Mouse (Mus musculus): ENCODE data around the gene Stk32b. TPM values are rescaled to one million over a fixed set of nuclear protein-coding genes. Genes with fewer than 3 reads are reported as not detected.

The Stk32b gene
- polyA plus RNA-seq, 1 experiment: 1.8 TPM

- no peak for TF ChIP-seq CTCF (IDR thresholded peaks at IDR 0.05; ENCODE audit: borderline replicate concordance, insufficient read depth, low read depth, low read length)
- no peak for TF ChIP-seq POLR2A (IDR thresholded peaks at IDR 0.05; ENCODE audit: borderline replicate concordance, insufficient read depth, low read length)
- DNase-seq: no peak
- H3K4me3 ChIP-seq (replicated peaks; ENCODE audit: insufficient read depth, low read depth, low read length): no peak overlapping the region
- peaks cover 2% of the 10 kb centered on the region; the same call in 1 of the 2 replicates for H3K4me1 ChIP-seq (ENCODE audit: control insufficient read depth, insufficient read depth, low read length)
- H3K27me3 ChIP-seq (ENCODE audit: control insufficient read depth, insufficient read depth, low read length): no peaks in the 10 kb centered on the region; the same call in 1 of the 2 replicates
- WGBS: 54% methylated on average over 4 of the region's 4 CpGs
- no peak overlapping the region for H3K27ac ChIP-seq (ENCODE audit: insufficient read depth, low read length)
Measured at GRCm38 (mm10) chr5:37554231-37554630, 162.7 kb downstream of the Stk32b start.

GRCm38 (mm10) chr5:37551649-37552048 lies 165.3 kb downstream of the Stk32b start:
- TF ChIP-seq POLR2A (IDR thresholded peaks at IDR 0.05; ENCODE audit: borderline replicate concordance, insufficient read depth, low read length) (no peak), CTCF (IDR thresholded peaks at IDR 0.05; ENCODE audit: borderline replicate concordance, insufficient read depth, low read depth, low read length) (no peak)
- WGBS: 44% methylated on average over 5 of the region's 5 CpGs
- DNase-seq: no peak

GRCm38 (mm10) chr5:37535726-37536293 lies 181.2 kb downstream of the Stk32b start:
- Histone ChIP-seq H3K27me3 (ENCODE audit: control insufficient read depth, insufficient read depth, low read length) (no peaks in the 10 kb centered on the region), H3K4me3 (replicated peaks; ENCODE audit: insufficient read depth, low read depth, low read length) (no peak overlapping the region), H3K4me1 (ENCODE audit: control insufficient read depth, insufficient read depth, low read length) (no peaks in the 10 kb centered on the region), H3K27ac (ENCODE audit: insufficient read depth, low read length) (no peak overlapping the region)
- 51% methylated on average over 4 of the region's 4 CpGs for WGBS
- no peak for DNase-seq
- no peak for TF ChIP-seq POLR2A (IDR thresholded peaks at IDR 0.05; ENCODE audit: borderline replicate concordance, insufficient read depth, low read length)
- no peak for TF ChIP-seq CTCF (IDR thresholded peaks at IDR 0.05; ENCODE audit: borderline replicate concordance, insufficient read depth, low read depth, low read length)

More at GRCm38 (mm10) chr5:37551649-37552048, 165.3 kb downstream of the Stk32b start:
- no peak overlapping the region for H3K27ac ChIP-seq (ENCODE audit: insufficient read depth, low read length)
- H3K4me1 ChIP-seq (ENCODE audit: control insufficient read depth, insufficient read depth, low read length): no peaks in the 10 kb centered on the region
- H3K27me3 ChIP-seq (ENCODE audit: control insufficient read depth, insufficient read depth, low read length): no peaks in the 10 kb centered on the region; the same call in 1 of the 2 replicates
- H3K4me3 ChIP-seq (replicated peaks; ENCODE audit: insufficient read depth, low read depth, low read length): no peak overlapping the region

GRCm38 (mm10) chr5:37535227-37535626 lies 181.7 kb downstream of the Stk32b start:
- 60% methylated on average over 5 of the region's 5 CpGs for WGBS
- TF ChIP-seq CTCF (IDR thresholded peaks at IDR 0.05; ENCODE audit: borderline replicate concordance, insufficient read depth, low read depth, low read length): no peak
- no peak for TF ChIP-seq POLR2A (IDR thresholded peaks at IDR 0.05; ENCODE audit: borderline replicate concordance, insufficient read depth, low read length)
- no peak for DNase-seq

GRCm38 (mm10) chr5:37525363-37525762 lies 191.6 kb downstream of the Stk32b start:
- no peak for DNase-seq
- WGBS: 88% methylated on average over 5 of the region's 5 CpGs
- no peak for TF ChIP-seq POLR2A (IDR thresholded peaks at IDR 0.05; ENCODE audit: borderline replicate concordance, insufficient read depth, low read length)
- TF ChIP-seq CTCF (IDR thresholded peaks at IDR 0.05; ENCODE audit: borderline replicate concordance, insufficient read depth, low read depth, low read length): no peak
- Histone ChIP-seq H3K4me1 (ENCODE audit: control insufficient read depth, insufficient read depth, low read length) (no peaks in the 10 kb centered on the region), H3K27ac (ENCODE audit: insufficient read depth, low read length) (no peak overlapping the region), H3K4me3 (replicated peaks; ENCODE audit: insufficient read depth, low read depth, low read length) (no peak overlapping the region), H3K27me3 (ENCODE audit: control insufficient read depth, insufficient read depth, low read length) (no peaks in the 10 kb centered on the region)

More at GRCm38 (mm10) chr5:37535227-37535626, 181.7 kb downstream of the Stk32b start:
- no peak overlapping the region for H3K27ac ChIP-seq (ENCODE audit: insufficient read depth, low read length)
- H3K27me3 ChIP-seq (ENCODE audit: control insufficient read depth, insufficient read depth, low read length): no peaks in the 10 kb centered on the region
- H3K4me3 ChIP-seq (replicated peaks; ENCODE audit: insufficient read depth, low read depth, low read length): no peak overlapping the region
- no peaks in the 10 kb centered on the region for H3K4me1 ChIP-seq (ENCODE audit: control insufficient read depth, insufficient read depth, low read length)

- TF ChIP-seq CTCF (IDR thresholded peaks at IDR 0.05; ENCODE audit: borderline replicate concordance, insufficient read depth, low read depth, low read length): no peak
- TF ChIP-seq POLR2A (IDR thresholded peaks at IDR 0.05; ENCODE audit: borderline replicate concordance, insufficient read depth, low read length): no peak
- no peaks in the 10 kb centered on the region for H3K27me3 ChIP-seq (ENCODE audit: control insufficient read depth, insufficient read depth, low read length)
- WGBS: 60% methylated on average over 3 of the region's 3 CpGs
- no peak for DNase-seq
- no peaks in the 10 kb centered on the region for H3K4me1 ChIP-seq (ENCODE audit: control insufficient read depth, insufficient read depth, low read length)
- H3K27ac ChIP-seq (ENCODE audit: insufficient read depth, low read length): no peak overlapping the region
- no peak overlapping the region for H3K4me3 ChIP-seq (replicated peaks; ENCODE audit: insufficient read depth, low read depth, low read length)
Measured at GRCm38 (mm10) chr5:37520441-37520840, 196.5 kb downstream of the Stk32b start.

- 52% methylated on average over 2 of the region's 2 CpGs for WGBS
- no peak for DNase-seq
- no peak overlapping the region for H3K27ac ChIP-seq (ENCODE audit: insufficient read depth, low read length)
- H3K27me3 ChIP-seq (ENCODE audit: control insufficient read depth, insufficient read depth, low read length): no peaks in the 10 kb centered on the region
- H3K4me3 ChIP-seq (replicated peaks; ENCODE audit: insufficient read depth, low read depth, low read length): no peak overlapping the region
- no peaks in the 10 kb centered on the region for H3K4me1 ChIP-seq (ENCODE audit: control insufficient read depth, insufficient read depth, low read length)
- TF ChIP-seq CTCF (IDR thresholded peaks at IDR 0.05; ENCODE audit: borderline replicate concordance, insufficient read depth, low read depth, low read length) (no peak), POLR2A (IDR thresholded peaks at IDR 0.05; ENCODE audit: borderline replicate concordance, insufficient read depth, low read length) (no peak)
Measured at GRCm38 (mm10) chr5:37512479-37512878, 204.5 kb downstream of the Stk32b start.

- Histone ChIP-seq H3K27ac (ENCODE audit: insufficient read depth, low read length) (no peak overlapping the region), H3K4me1 (ENCODE audit: control insufficient read depth, insufficient read depth, low read length) (no peaks in the 10 kb centered on the region), H3K27me3 (ENCODE audit: control insufficient read depth, insufficient read depth, low read length) (no peaks in the 10 kb centered on the region), H3K4me3 (replicated peaks; ENCODE audit: insufficient read depth, low read depth, low read length) (no peak overlapping the region)
- TF ChIP-seq CTCF (IDR thresholded peaks at IDR 0.05; ENCODE audit: borderline replicate concordance, insufficient read depth, low read depth, low read length) (no peak), POLR2A (IDR thresholded peaks at IDR 0.05; ENCODE audit: borderline replicate concordance, insufficient read depth, low read length) (no peak)
- no peak for DNase-seq
- WGBS: 77% methylated on average over 12 of the region's 12 CpGs
Measured at GRCm38 (mm10) chr5:37506880-37507519, 210.0 kb downstream of the Stk32b start.
